Mouse (Mus musculus) left cerebral cortex, postnatal 36 days (tissue): Measurements from ENCODE around the gene Abca17. TPM values are rescaled to one million over a fixed set of nuclear protein-coding genes. Genes with fewer than 3 reads are reported as not detected.

Experiments used
- DNase-seq, 2 experiments: peaks; one replicate each; pipeline ENCODE4 v3.0.0; 2021 to 2022; ENCODE audit warnings: low spot score in 2 of 2, mixed read lengths in 1 of 2
- intact Hi-C: fragments of 180-260 bp; cut with DNase I; formaldehyde crosslinking; loops from one replicate; pipeline ENCODE4 v1.15.1; 2025
- total RNA-seq, 2 experiments: library from RNA; stranded (reverse); gene quantifications; 2 replicates each; pipeline ENCODE4 v1.2.3; 2021

The Abca17 gene
- total RNA-seq, 2 experiments from 2014 or later = 0.72 to 1.1 TPM

- DNase-seq = peak; percentile 97 to 98
- intact Hi-C loops = loop anchor here (5.0 kb wide), 3 partner anchors 100 to 180 kb away; partner anchors contain the start of genes Ccnf, Ntn3 and Tbc1d24
These were observed 991 bp upstream of the Abca17 start, which contains the start of gene Abca3 for GRCm38 (mm10) chr17:24351760-24352357. Gene Abca3 (plus strand): TSS chr17:24351950.

DNA sequence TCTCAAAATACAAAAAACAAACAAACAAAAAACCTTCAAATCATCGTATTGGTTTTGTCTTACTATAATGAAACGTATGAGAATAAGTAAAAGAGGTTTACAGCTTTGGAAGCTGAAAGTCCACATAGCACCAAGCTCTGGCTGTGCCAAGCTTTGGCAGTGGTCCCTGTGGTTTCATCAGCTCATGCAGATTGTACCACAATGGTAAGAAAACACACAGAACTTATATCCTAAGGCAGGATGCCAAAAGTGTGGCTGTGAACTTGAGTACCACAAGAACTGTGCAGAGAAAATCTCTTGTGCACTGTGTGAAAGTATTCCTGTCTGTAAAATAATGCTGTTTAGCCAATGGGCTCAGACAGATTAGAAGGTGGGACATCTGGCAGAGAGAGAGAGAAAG lies 1.7 kb downstream of the Abca17 start:
- intact Hi-C loops = no loop called here
- no peak for DNase-seq

DNA sequence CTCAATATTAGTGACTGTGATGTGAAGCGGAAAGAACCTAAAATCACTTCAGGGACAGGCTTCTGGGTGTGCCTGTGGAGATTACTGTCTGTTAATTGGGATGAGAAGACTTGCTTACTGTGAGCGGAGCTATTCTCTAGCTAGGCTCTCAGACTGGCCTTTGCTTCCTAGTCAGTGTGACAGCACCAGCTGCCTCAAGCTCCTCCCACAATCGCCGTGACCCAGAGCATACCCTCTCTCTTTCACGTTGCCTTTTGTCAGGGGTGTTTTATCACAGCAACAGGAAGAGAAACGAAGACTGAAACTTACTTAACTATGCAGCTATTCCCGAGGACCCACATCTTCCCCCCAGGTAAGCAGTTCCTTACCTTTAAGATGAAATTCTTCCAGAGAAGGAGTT lies 4.0 kb downstream of the Abca17 start:
- no peak for DNase-seq
- intact Hi-C loops = no loop called here

DNA sequence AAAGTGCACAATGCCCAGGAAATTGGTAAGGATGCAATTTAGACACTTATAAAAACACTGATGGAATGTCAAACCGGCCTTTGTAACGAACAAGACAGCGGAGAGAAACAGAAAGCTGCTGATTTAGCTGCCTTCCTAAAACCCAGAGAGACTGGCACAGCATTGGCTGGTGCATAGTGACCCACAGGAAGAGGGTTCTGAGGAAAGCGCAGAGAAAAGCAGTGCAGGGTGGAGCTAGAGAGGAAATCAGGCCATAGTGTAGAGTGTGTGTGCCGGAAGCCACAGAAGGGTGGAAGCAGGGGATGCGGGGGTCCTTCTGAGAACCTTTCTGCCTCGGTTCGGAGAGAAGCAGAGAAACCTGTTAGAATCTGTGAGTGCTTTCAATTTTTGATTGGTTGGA lies 6.2 kb downstream of the Abca17 start:
- no peak for DNase-seq
- intact Hi-C loops = no loop called here

GRCm38 (mm10) chr17:24327656-24328055 lies 23.2 kb downstream of the Abca17 start:
- intact Hi-C loops = no loop called here
- DNase-seq = no peak

- DNase-seq = no peak
- intact Hi-C loops = no loop called here
These were observed 25.8 kb downstream of the Abca17 start for GRCm38 (mm10) chr17:24325051-24325450.

DNA sequence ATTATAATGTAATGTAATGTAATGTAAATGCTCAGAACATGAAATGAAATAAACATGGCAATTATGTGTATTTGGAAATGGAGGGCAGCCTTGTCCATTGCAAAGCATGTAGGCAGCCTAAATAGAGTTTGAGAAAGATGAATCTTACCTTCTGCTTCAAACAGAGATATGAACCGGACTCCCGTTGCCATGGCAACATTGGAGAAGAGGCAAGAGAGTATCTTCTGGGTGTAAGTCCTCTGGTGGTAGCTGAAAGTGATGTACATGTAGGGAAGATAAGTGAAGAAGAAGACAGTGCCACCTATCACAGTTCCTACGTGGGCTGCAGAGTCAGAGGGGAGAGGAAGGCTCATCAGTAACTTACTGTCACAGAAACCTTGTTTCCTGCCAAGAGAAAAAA lies 30.0 kb downstream of the Abca17 start:
- intact Hi-C loops = no loop called here
- DNase-seq = peak; percentile 5 to 9

DNA sequence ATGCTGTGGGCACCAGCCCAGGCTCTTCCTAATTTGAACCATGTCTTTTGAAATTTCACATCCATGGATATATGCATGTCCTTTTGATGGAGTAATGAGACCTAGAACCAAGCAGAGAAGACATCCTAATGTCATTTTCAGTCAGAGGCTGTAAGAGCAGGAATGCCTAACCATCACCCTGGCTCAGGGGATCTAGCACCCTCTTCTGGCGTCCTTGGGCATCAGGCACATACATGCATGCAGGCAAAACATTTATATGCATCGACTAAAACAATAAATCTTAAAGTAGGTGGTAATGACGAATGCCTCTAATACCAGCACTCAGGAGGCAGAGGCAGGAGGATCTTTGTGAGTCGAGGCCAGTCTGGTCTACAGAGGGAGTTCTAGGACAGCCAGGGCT lies 43.4 kb downstream of the Abca17 start:
- DNase-seq = peak in 1 of 2 experiments; percentile 7
- intact Hi-C loops = no loop called here

DNA sequence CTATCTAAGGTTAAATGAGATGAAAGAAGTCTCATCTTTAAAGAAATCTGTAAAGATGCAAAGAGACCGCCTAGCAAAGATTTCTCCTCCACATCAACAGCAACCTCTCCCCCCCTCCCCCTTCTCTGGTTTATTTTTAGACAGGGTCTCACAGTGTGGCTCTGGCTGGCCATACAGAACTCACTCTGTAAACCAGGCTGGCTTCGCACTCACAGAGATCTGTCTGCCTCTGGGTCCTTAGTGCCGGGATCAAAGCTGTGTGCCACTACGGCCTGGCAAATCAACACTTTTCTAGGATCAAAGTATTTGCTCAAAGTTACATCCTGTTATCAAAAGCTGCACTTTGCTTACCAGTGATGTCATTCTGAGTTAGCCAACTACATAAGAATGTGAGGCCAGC lies 50.2 kb downstream of the Abca17 start:
- DNase-seq = no peak
- intact Hi-C loops = no loop called here

- DNase-seq = no peak
- intact Hi-C loops = no loop called here
These were observed 61.5 kb downstream of the Abca17 start for GRCm38 (mm10) chr17:24289338-24289737.

- intact Hi-C loops = no loop called here
- no peak for DNase-seq
These were observed 62.4 kb downstream of the Abca17 start for GRCm38 (mm10) chr17:24288477-24288876.

DNA sequence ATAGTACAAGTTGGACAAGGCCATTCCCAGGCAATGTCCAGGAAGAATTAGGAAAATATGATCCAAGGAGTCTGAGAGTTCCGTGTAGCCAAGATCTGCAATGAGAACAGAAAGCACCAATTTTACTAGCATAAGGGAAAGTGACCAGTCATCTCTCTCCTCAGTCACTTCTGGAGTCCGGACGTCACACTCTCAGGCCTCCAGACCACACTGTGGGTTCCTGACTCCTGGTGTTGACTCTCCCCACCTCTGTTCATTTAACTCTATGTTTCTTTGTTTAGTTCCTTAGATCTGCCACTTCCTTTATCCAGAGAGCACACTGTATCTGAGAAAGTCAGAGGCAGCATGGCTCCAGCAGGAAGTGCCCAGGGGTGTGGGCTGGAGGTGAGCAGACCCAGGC lies 65.2 kb downstream of the Abca17 start:
- intact Hi-C loops = no loop called here
- no peak for DNase-seq

DNA sequence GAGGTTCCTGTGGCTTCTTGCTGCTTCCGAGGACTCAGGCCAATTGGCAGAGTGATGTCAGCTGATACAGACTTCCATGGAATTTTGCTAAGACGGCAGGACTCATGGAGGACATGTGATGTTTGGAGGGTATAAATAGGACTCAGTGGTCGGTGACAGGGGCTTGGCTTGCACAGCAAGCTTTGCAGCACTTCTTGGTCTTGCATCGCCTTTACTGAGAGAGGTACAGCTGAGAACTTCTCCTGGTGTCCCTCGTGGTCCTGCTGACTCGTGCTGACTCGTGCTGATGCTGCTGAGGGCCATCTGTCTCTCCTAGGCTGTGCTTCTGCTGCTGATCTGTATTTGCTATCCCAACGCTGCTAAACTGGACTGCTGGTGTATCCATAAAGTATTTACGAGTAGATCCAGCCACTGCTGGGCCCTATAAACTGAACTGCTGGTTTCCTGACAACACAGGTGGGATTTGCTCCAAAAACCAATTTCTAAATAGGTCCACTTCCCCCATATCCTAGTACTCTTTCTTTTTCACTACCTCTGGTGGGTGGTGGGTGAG lies 67.5 kb downstream of the Abca17 start:
- DNase-seq = no peak
- intact Hi-C loops = no loop called here

DNA sequence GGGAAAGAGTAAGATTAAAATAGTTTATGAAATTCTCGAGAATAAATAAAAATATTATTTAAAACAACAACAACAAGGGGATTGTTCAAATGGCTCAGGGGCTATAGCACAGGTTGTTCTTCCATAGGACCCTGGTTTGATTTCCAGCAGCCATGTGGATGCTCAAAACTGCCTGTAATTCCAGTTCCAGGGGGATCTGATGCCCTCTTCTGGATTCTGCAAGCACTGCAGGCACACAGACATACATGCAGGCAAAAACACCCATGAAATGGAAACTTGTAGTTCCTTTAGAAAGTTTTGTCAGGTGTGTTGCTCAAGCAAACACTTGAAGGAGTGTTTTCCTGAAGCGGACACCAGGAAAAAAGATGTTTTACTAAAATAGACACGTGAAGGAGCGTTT lies 68.2 kb downstream of the Abca17 start:
- intact Hi-C loops = no loop called here
- no peak for DNase-seq

GRCm38 (mm10) chr17:24279907-24280306 lies 71.0 kb downstream of the Abca17 start:
- intact Hi-C loops = no loop called here
- no peak for DNase-seq

GRCm38 (mm10) chr17:24267133-24267532 lies 83.7 kb downstream of the Abca17 start:
- no peak for DNase-seq
- intact Hi-C loops = no loop called here

DNA sequence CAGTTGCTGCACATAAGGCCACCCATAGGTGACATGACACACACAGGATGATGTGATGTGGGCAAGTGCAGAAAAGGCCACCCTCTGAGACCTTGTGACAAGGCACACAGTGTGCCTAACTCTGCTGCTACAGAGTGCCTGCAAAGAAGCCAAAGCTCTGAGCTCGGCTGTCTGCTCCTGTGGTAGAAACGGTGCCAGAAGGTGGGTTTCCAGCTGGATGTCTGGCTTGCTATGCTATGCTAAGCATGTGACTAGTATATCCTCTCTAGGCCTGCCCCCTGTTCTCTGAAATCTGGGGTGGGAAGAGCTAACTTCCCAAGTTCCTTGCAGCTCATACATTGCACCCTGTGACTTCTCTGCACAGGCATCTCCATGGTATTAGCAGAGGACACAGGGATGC lies 86.1 kb downstream of the Abca17 start:
- intact Hi-C loops = no loop called here
- DNase-seq = no peak

DNA sequence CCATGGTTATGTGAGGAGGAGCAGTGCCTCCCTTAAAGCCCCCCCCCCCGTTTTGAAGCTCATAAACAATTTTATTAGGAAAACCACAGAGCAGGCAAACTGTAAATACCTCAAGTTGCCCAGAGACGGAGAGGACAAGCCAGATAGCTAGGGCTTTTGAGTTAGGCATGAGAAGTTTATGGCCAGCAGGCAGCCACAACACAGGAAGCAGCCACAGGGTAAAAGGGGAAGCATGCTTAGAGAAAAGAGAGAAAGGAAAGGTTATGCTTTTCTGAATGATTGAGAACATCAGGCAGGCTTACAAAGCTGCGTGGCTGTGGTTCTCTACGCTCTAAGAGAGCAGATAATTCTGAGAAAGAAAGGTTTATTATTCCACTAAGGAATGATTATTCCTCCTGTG lies 90.4 kb downstream of the Abca17 start:
- no peak for DNase-seq
- intact Hi-C loops = no loop called here

GRCm38 (mm10) chr17:24259702-24260101 lies 91.2 kb downstream of the Abca17 start:
- no peak for DNase-seq
- intact Hi-C loops = no loop called here

DNA sequence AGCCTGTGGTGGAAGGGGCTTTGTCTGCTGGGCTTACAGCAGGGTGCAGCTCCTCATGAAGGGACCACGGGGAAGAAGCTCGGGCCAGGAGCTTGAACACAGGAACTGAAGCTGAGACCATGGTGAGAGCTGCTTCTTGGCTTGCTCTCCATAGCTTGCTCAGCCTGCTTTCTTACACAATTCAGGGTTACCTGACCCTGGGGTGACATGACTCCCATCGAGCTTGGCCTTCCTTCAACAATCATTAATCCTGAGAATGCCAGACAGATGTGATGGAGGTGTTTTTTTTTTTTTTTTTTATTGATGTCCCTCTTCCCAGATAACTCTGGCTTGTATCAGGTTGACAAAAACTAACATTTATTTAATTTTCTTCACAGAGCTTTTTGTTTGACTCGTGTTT lies 91.9 kb downstream of the Abca17 start:
- DNase-seq = no peak
- intact Hi-C loops = no loop called here

GRCm38 (mm10) chr17:24252329-24252728 lies 98.5 kb downstream of the Abca17 start:
- intact Hi-C loops = loop anchor here (5.0 kb wide), 1 partner anchor 100 kb away; the partner anchor contains the start of genes Abca17 and Abca3
- no peak for DNase-seq
